Mouse (Mus musculus): ENCODE data around the gene Gm15557. TPM values are rescaled to one million over a fixed set of nuclear protein-coding genes. Genes with fewer than 3 reads are reported as not detected.

The Gm15557 gene
- polyA plus RNA-seq, 1 experiment from 2014 or later: not detected

DNA sequence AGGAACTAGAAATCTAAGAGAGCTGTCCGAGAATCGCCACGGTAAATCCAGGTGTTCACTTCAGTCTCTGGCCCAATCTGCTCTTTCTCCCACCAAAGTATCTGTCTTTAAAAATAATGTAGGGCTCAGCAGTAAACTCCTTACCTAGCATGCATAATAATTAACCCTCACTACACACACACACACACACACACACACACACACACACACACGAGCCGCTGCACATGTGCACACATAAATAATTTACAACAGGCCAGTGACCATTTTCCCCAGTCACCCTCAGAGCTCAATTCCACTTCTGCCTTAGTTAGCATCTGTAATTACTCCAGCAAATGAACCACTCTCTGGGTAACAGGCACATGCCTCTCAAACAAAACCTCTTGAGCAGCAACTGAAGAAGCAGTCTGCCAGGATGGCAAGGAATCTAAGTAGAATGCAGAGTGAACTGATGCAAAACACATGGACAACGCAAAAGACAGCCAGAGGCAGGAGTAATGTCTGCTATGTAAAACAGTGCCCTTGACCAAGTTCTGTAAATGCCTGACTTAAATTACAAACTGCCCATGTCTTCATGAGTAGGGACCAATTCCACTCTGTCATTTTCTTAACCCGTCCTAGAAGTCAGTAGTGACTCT, 11.7 kb upstream of the Gm15557 start:
- 86% methylated on average over 7 of the region's 7 CpGs for WGBS
- peak overlapping the region; percentile 67 for H3K4me2 ChIP-seq
- no peaks in the 10 kb centered on the region for H3K27me3 ChIP-seq (ENCODE audit: control insufficient read depth, insufficient read depth, low read length)
- DNase-seq (ENCODE audit: low spot score, missing footprints) (no peak), ATAC-seq (ENCODE audit: low FRiP score) (no peak)
- H3K4me1 ChIP-seq (ENCODE audit: control insufficient read depth, insufficient read depth, low read length): peaks cover 12% of the 10 kb centered on the region
- H3K4me3 ChIP-seq (ENCODE audit: low read depth, low read length): peak overlapping the region; percentile 53
- H3K27ac ChIP-seq (ENCODE audit: low read depth, low read length): no peak overlapping the region
- no peaks in the 10 kb centered on the region for H3K9me3 ChIP-seq (ENCODE audit: control insufficient read depth, low read length)
- H3K9ac ChIP-seq (ENCODE audit: low read length): peak overlapping the region; percentile 68
- H3K36me3 ChIP-seq (ENCODE audit: control insufficient read depth, insufficient read depth, low read length): 0 out of 2 replicates have a peak, but pooled peaks cover 4% of the 10 kb centered on the region

GRCm38 (mm10) chr2:155929531-155930442, 10.7 kb upstream of the Gm15557 start, which contains the start of gene Uqcc1:
Gene Uqcc1, minus strand, starts transcription at chr2:155930310.
- ATAC-seq (ENCODE audit: low FRiP score) (peak; percentile 95), DNase-seq (ENCODE audit: low spot score, missing footprints) (peak; percentile 99)
- H3K4me3 ChIP-seq (ENCODE audit: low read depth, low read length): peak within 1 kb of the TSS; percentile 53
- H3K9me3 ChIP-seq (ENCODE audit: control insufficient read depth, low read length): no peaks in the 10 kb centered on the region
- peak within 1 kb of the TSS; percentile 74 for H3K27ac ChIP-seq (ENCODE audit: low read depth, low read length)
- peak within 1 kb of the TSS; percentile 67 for H3K4me2 ChIP-seq
- peaks cover 12% of the 10 kb centered on the region for H3K4me1 ChIP-seq (ENCODE audit: control insufficient read depth, insufficient read depth, low read length)
- no peaks in the 10 kb centered on the region for H3K27me3 ChIP-seq (ENCODE audit: control insufficient read depth, insufficient read depth, low read length)
- H3K36me3 ChIP-seq (ENCODE audit: control insufficient read depth, insufficient read depth, low read length): no peaks in the 10 kb centered on the region
- H3K9ac ChIP-seq (ENCODE audit: low read length): peak within 1 kb of the TSS; percentile 68
- 1% methylated on average over 38 of the region's 38 CpGs for WGBS

GRCm38 (mm10) chr2:155939897-155940529, 515 bp upstream of the Gm15557 start:
- Histone ChIP-seq H3K4me3 (ENCODE audit: low read depth, low read length) (no peak overlapping the region), H3K36me3 (ENCODE audit: control insufficient read depth, insufficient read depth, low read length) (no peaks in the 10 kb centered on the region), H3K27me3 (ENCODE audit: control insufficient read depth, insufficient read depth, low read length) (no peaks in the 10 kb centered on the region), H3K27ac (ENCODE audit: low read depth, low read length) (no peak overlapping the region), H3K4me2 (no peak overlapping the region), H3K4me1 (ENCODE audit: control insufficient read depth, insufficient read depth, low read length) (peaks cover 7% of the 10 kb centered on the region), H3K9ac (ENCODE audit: low read length) (no peak overlapping the region), H3K9me3 (ENCODE audit: control insufficient read depth, low read length) (no peaks in the 10 kb centered on the region)
- DNase-seq (ENCODE audit: low spot score, missing footprints) (no peak), ATAC-seq (ENCODE audit: low FRiP score) (no peak)
- 84% methylated on average over 7 of the region's 7 CpGs for WGBS

GRCm38 (mm10) chr2:155941697-155942442, 1.3 kb downstream of the Gm15557 start:
- ATAC-seq (ENCODE audit: low FRiP score) (no peak), DNase-seq (ENCODE audit: low spot score, missing footprints) (no peak)
- no peak overlapping the region for H3K4me3 ChIP-seq (ENCODE audit: low read depth, low read length)

GRCm38 (mm10) chr2:155943463-155943862, 2.9 kb downstream of the Gm15557 start:
- H3K27ac ChIP-seq (ENCODE audit: low read depth, low read length): no peak overlapping the region
- ATAC-seq (ENCODE audit: low FRiP score): no peak
- peaks cover 7% of the 10 kb centered on the region for H3K4me1 ChIP-seq (ENCODE audit: control insufficient read depth, insufficient read depth, low read length)
- H3K4me3 ChIP-seq (ENCODE audit: low read depth, low read length): no peak overlapping the region
- no peaks in the 10 kb centered on the region for H3K9me3 ChIP-seq (ENCODE audit: control insufficient read depth, low read length)
- H3K36me3 ChIP-seq (ENCODE audit: control insufficient read depth, insufficient read depth, low read length): no peaks in the 10 kb centered on the region
- H3K4me2 ChIP-seq: peak overlapping the region; percentile 12; the same call in 1 of the 2 replicates
- no peaks in the 10 kb centered on the region for H3K27me3 ChIP-seq (ENCODE audit: control insufficient read depth, insufficient read depth, low read length)
- WGBS: under 1% methylated on average over 8 of the region's 8 CpGs
- H3K9ac ChIP-seq (ENCODE audit: low read length): peak overlapping the region; percentile 35; the same call in 1 of the 2 replicates
- DNase-seq (ENCODE audit: low spot score, missing footprints): no peak

More at GRCm38 (mm10) chr2:155941697-155942442, 1.3 kb downstream of the Gm15557 start:
- Histone ChIP-seq H3K27ac (ENCODE audit: low read depth, low read length) (no peak overlapping the region), H3K4me2 (no peak overlapping the region), H3K27me3 (ENCODE audit: control insufficient read depth, insufficient read depth, low read length) (no peaks in the 10 kb centered on the region), H3K36me3 (ENCODE audit: control insufficient read depth, insufficient read depth, low read length) (no peaks in the 10 kb centered on the region), H3K9ac (ENCODE audit: low read length) (no peak overlapping the region), H3K4me1 (ENCODE audit: control insufficient read depth, insufficient read depth, low read length) (peaks cover 7% of the 10 kb centered on the region), H3K9me3 (ENCODE audit: control insufficient read depth, low read length) (no peaks in the 10 kb centered on the region)
- 92% methylated on average over 40 of the region's 40 CpGs for WGBS

GRCm38 (mm10) chr2:155944685-155945084, 4.2 kb downstream of the Gm15557 start:
- 80% methylated on average over 4 of the region's 4 CpGs for WGBS
- ATAC-seq (ENCODE audit: low FRiP score) (no peak), DNase-seq (ENCODE audit: low spot score, missing footprints) (no peak)
- Histone ChIP-seq H3K36me3 (ENCODE audit: control insufficient read depth, insufficient read depth, low read length) (no peaks in the 10 kb centered on the region), H3K9ac (ENCODE audit: low read length) (no peak overlapping the region), H3K27me3 (ENCODE audit: control insufficient read depth, insufficient read depth, low read length) (no peaks in the 10 kb centered on the region), H3K4me2 (no peak overlapping the region), H3K27ac (ENCODE audit: low read depth, low read length) (no peak overlapping the region), H3K4me3 (ENCODE audit: low read depth, low read length) (no peak overlapping the region), H3K9me3 (ENCODE audit: control insufficient read depth, low read length) (no peaks in the 10 kb centered on the region), H3K4me1 (ENCODE audit: control insufficient read depth, insufficient read depth, low read length) (peaks cover 7% of the 10 kb centered on the region)

DNA sequence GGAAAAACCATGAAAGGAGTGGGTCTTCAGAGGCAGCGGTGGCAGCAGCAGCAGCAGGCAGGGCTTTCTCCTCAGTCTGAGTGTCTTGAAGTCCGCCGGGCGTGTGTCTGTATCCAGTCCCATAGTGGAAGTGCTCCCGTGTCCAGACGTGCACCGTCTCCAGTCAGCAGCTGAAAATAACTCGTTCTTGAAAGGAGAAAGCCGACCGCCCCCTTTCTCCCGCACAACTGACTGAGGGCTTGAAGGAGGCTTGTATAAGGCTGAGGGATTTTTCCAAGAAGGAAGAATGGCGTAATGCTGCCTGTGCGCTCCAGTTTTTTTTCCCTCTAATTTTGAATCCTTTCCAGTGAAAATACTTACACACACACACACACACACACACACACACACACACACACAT, 4.6 kb downstream of the Gm15557 start, which contains the start of gene Gdf5:
Gdf5 (minus strand) TSS at position 244 of the 400 bp plus-strand sequence.
- Histone ChIP-seq H3K27me3 (ENCODE audit: control insufficient read depth, insufficient read depth, low read length) (no peaks in the 10 kb centered on the region), H3K4me2 (no peak within 1 kb of the TSS), H3K36me3 (ENCODE audit: control insufficient read depth, insufficient read depth, low read length) (no peaks in the 10 kb centered on the region), H3K4me3 (ENCODE audit: low read depth, low read length) (no peak within 1 kb of the TSS), H3K9ac (ENCODE audit: low read length) (no peak within 1 kb of the TSS), H3K27ac (ENCODE audit: low read depth, low read length) (no peak within 1 kb of the TSS), H3K4me1 (ENCODE audit: control insufficient read depth, insufficient read depth, low read length) (peaks cover 7% of the 10 kb centered on the region), H3K9me3 (ENCODE audit: control insufficient read depth, low read length) (no peaks in the 10 kb centered on the region)
- WGBS: 50% methylated on average over 13 of the region's 13 CpGs
- DNase-seq (ENCODE audit: low spot score, missing footprints): no peak
- ATAC-seq (ENCODE audit: low FRiP score): no peak

DNA sequence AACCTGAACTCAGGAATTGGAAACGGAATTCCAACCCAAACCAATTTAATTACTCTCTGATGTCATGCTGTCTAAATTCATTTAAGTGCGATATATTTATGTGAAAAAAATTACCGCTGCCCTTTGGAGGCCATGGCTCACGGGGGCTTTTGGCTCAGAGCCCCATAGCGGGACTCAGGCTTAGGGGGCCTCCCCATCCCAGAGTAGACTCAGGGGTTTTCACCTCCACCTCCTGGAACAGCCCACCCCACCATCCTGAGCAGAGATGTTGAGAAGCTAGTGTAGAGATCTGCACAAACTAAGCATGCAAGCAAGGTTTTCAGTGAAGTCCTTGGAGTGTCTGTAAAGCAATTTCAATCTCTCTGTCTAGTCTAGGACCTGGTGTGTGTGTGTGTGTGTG, 5.1 kb downstream of the Gm15557 start:
- H3K27me3 ChIP-seq (ENCODE audit: control insufficient read depth, insufficient read depth, low read length): no peaks in the 10 kb centered on the region
- no peaks in the 10 kb centered on the region for H3K9me3 ChIP-seq (ENCODE audit: control insufficient read depth, low read length)
- no peak for ATAC-seq (ENCODE audit: low FRiP score)
- no peak overlapping the region for H3K9ac ChIP-seq (ENCODE audit: low read length)
- no peak overlapping the region for H3K4me3 ChIP-seq (ENCODE audit: low read depth, low read length)
- WGBS: 74% methylated on average over 5 of the region's 5 CpGs
- no peak overlapping the region for H3K27ac ChIP-seq (ENCODE audit: low read depth, low read length)
- DNase-seq (ENCODE audit: low spot score, missing footprints): no peak
- peaks cover 7% of the 10 kb centered on the region for H3K4me1 ChIP-seq (ENCODE audit: control insufficient read depth, insufficient read depth, low read length)
- no peaks in the 10 kb centered on the region for H3K36me3 ChIP-seq (ENCODE audit: control insufficient read depth, insufficient read depth, low read length)
- H3K4me2 ChIP-seq: no peak overlapping the region
